Mouse (Mus musculus) CH12.LX (cell line): ENCODE data around the gene Atp2a3.

ENCODE experiments used
- CHD2 ChIP-seq: IDR thresholded peaks from 2 replicates; pipeline ENCODE4 v1.6.1; 2011; ENCODE audit warnings: low read length, improper control_type of control experiment
- CTCF ChIP-seq, 2 experiments: IDR thresholded peaks in 1 of 2; conservative IDR thresholded peaks in 1 of 2; 2 replicates each; pipeline ENCODE4 v1.5.1; 2011 to 2012; ENCODE audit warnings: low read depth in 2 of 2, low read length in 2 of 2, improper control_type of control experiment in 1 of 2, inconsistent platforms in 1 of 2, mild to moderate bottlenecking in 1 of 2, moderate library complexity in 1 of 2
- EP300 ChIP-seq: IDR thresholded peaks from 2 replicates; pipeline ENCODE4 v1.6.1; 2011; ENCODE audit warnings: low read length, improper control_type of control experiment
- IRF4 ChIP-seq: IDR thresholded peaks from 2 replicates; pipeline ENCODE4 v1.6.1; 2014; ENCODE audit warnings: low read depth, mild to moderate bottlenecking, inconsistent platforms, low read length, improper control_type of control experiment
- MAX ChIP-seq: IDR thresholded peaks from 2 replicates; pipeline ENCODE4 v1.6.1; 2011; ENCODE audit warnings: low read length, improper control_type of control experiment
- MEF2A ChIP-seq: IDR thresholded peaks from 2 replicates; pipeline ENCODE4 v1.6.1; 2014; ENCODE audit warnings: low read depth, mild to moderate bottlenecking, inconsistent platforms, low read length, improper control_type of control experiment, borderline replicate concordance
- POLR2A ChIP-seq: IDR thresholded peaks from 2 replicates; pipeline ENCODE4 v1.6.1; 2011; ENCODE audit warnings: low read depth, mild to moderate bottlenecking, improper control_type of control experiment, low read length
- RAD21 ChIP-seq: IDR thresholded peaks from 2 replicates; pipeline ENCODE4 v1.6.1; 2011; ENCODE audit warnings: low read depth, mild to moderate bottlenecking, low read length, improper control_type of control experiment, moderate library complexity
- SMC3 ChIP-seq: IDR thresholded peaks from 2 replicates; pipeline ENCODE4 v1.6.1; 2011; ENCODE audit warnings: low read depth, low read length, improper control_type of control experiment
- UBTF ChIP-seq: IDR thresholded peaks from 2 replicates; pipeline ENCODE4 v1.6.1; 2012; ENCODE audit warnings: low read depth, mild to moderate bottlenecking, inconsistent platforms, low read length, improper control_type of control experiment, moderate library complexity
- USF2 ChIP-seq: conservative IDR thresholded peaks from 2 replicates; pipeline ENCODE4 v1.6.1; 2011; ENCODE audit warnings: low read depth, low read length, improper control_type of control experiment
- ZMIZ1 ChIP-seq: IDR thresholded peaks from 2 replicates; pipeline ENCODE4 v1.6.1; 2012; ENCODE audit warnings: low read depth, mild to moderate bottlenecking, inconsistent platforms, low read length, improper control_type of control experiment

DNA sequence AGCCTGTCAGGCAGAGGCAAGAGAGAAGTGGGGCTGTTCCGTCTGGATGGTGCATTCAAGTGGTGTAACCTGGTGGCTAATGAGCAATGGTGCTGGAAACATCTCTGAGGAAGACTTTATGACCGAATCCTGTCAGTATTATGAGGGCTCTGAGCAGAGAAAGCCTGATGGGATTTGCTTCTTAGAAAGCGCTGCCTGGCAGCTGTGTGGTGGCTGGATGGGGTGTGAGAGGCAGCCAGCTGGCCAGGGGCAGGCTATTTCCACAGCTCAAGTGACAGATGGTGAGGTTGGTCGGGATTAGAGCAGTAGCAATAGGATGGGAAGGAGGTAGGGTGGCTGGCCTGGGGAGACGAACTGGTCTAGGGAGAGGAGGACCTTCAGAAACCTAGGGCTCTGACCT is 70.6 kb downstream of the Atp2a3 start:
- TF ChIP-seq EP300 (no peak), RAD21 (no peak), POLR2A (no peak), CTCF (conservative IDR thresholded peaks at IDR 0.05 in 1 of 2, IDR thresholded peaks at IDR 0.05 in 1 of 2; ENCODE audit: low read depth in 2 of 2, low read length in 2 of 2) (no peak), SMC3 (no peak), CHD2 (no peak), IRF4 (no peak), USF2 (no peak), UBTF (no peak), MEF2A (no peak), MAX (no peak), ZMIZ1 (no peak)
